In genomic region chr13:31909031-31909430, GRCm38 (mm10) we compare ENCODE assay signal across 13 mouse cellular contexts.
"Had no signal": no experiment of that assay in that cellular context is flagged by ENCODE, and none has a peak within 500 bp of the region (broad histone marks: within the 10 kb centered on the region; RNA-seq: fewer than 3 reads in every experiment).

No protein-coding gene starts in this region.

- DNase-seq: lung, adult 18-20 months; lung, embryonic 14.5 days; lung, postnatal 10 days; lung, postnatal 4 days; midbrain, embryonic 14.5 days; retina, postnatal 1 day; right cerebral cortex, adult 18-20 months; right cerebral cortex, postnatal 25 days; right cerebral cortex, postnatal 4 days; spleen, adult 18-20 months; thymus, adult 18-20 months; thymus, postnatal 25 days; thymus, postnatal 4 days had no signal
